Mouse (Mus musculus) midbrain, embryonic 14.5 days (tissue): ENCODE measurements around the gene Tprkb. TPM values are rescaled to one million over a fixed set of nuclear protein-coding genes. Genes with fewer than 3 reads are reported as not detected.
A peak's percentile ranks its signal among the peaks of the same experiment; 100 is the strongest.
"Not testable (repeated sequence)": the region's sequence is repeated elsewhere in the genome, so short reads cannot be mapped to it uniquely, and the experiment has no call there.

Source experiments
- ATAC-seq: fragments of 200-750 bp; cut with Nextera tagmentation; 2 replicates; pipeline ENCODE4 v1.8.0; 2017; ENCODE audit warnings: moderate number of reproducible peaks, moderate library complexity; ENCODE audit not compliant: low FRiP score, low TSS enrichment
- DNase-seq: peaks from one replicate; pipeline ENCODE4 v3.0.0-alpha.2; 2015
- H3K27ac ChIP-seq: fragments of 300-500 bp; sonication (generic); replicated peaks from 2 replicates; pipeline ENCODE4 v1.5.1; 2014; ENCODE audit warnings: mild to moderate bottlenecking, low read depth, low read length, moderate library complexity
- H3K27me3 ChIP-seq: fragments of 300-500 bp; sonication (generic); 2 replicates; pipeline ENCODE4 v1.6.1; 2014; ENCODE audit warnings: low read length, control low read depth, mixed read lengths; ENCODE audit not compliant: control insufficient read depth, insufficient read depth
- H3K36me3 ChIP-seq: fragments of 300-500 bp; sonication (generic); 2 replicates; pipeline ENCODE4 v1.6.1; 2014; ENCODE audit warnings: low read length, control low read depth; ENCODE audit not compliant: control insufficient read depth, insufficient read depth
- H3K4me1 ChIP-seq: fragments of 300-500 bp; sonication (generic); 2 replicates; pipeline ENCODE4 v1.6.1; 2014; ENCODE audit warnings: mild to moderate bottlenecking, antibody characterized with exemption, low read length, control low read depth; ENCODE audit not compliant: control insufficient read depth, insufficient read depth
- H3K4me2 ChIP-seq: fragments of 300-500 bp; sonication (generic); 2 replicates; pipeline ENCODE4 v1.6.1; 2014; ENCODE audit warnings: mild to moderate bottlenecking, low read length, moderate library complexity
- H3K4me3 ChIP-seq: fragments of 300-500 bp; sonication (generic); replicated peaks from 2 replicates; pipeline ENCODE4 v1.5.1; 2014; ENCODE audit warnings: low read depth, low read length
- H3K9ac ChIP-seq: fragments of 300-500 bp; sonication (generic); replicated peaks from 2 replicates; pipeline ENCODE4 v1.6.1; 2014; ENCODE audit warnings: mild to moderate bottlenecking, low read length, moderate library complexity
- H3K9me3 ChIP-seq: fragments of 300-500 bp; sonication (generic); 2 replicates; pipeline ENCODE4 v1.6.1; 2016; ENCODE audit warnings: low read length, control low read depth, mixed read lengths; ENCODE audit not compliant: control insufficient read depth
- WGBS: fragments of 180-500 bp; shearing (Covaris S2); extraction: QIAGEN DNeasy Blood & Tissue Kit; methylation state at CpG from one replicate; pipeline ENCODE4 v1.1.7; 2014; 5-methylcytosine and 5-hydroxymethylcytosine counted together
- polyA plus RNA-seq: library from polyadenylated mRNA; unstranded; fragments of >200 nt; fragmentation: Nextera tagmentation; extraction: Ambion mirVana; gene quantifications from 2 replicates; pipeline ENCODE4 v1.2.1, GENCODE M21; 2014

The Tprkb gene
- polyA plus RNA-seq, 1 experiment from 2014 or later: 50.7 TPM

GRCm38 (mm10) chr6:85906911-85907351 is 4.7 kb upstream of the Tprkb start:
- H3K9ac ChIP-seq, H3K27me3 ChIP-seq, H3K27ac ChIP-seq, H3K36me3 ChIP-seq, H3K4me2 ChIP-seq, ATAC-seq, H3K9me3 ChIP-seq, H3K4me3 ChIP-seq, H3K4me1 ChIP-seq: not testable (repeated sequence)
- 66% methylated on average over 2 of the region's 2 CpGs for WGBS
- peak; percentile 1 for DNase-seq

- H3K4me1 ChIP-seq: no peaks in the 10 kb centered on the region
- no peak overlapping the region for H3K9ac ChIP-seq
- 72% methylated on average over 3 of the region's 3 CpGs for WGBS
- no peaks in the 10 kb centered on the region for H3K27me3 ChIP-seq
- no peak overlapping the region for H3K4me3 ChIP-seq
- H3K4me2 ChIP-seq: no peak overlapping the region
- H3K9me3 ChIP-seq: no peaks in the 10 kb centered on the region
- DNase-seq (no peak), ATAC-seq (no peak)
- H3K27ac ChIP-seq: no peak overlapping the region
- H3K36me3 ChIP-seq: no peaks in the 10 kb centered on the region
Observed at GRCm38 (mm10) chr6:85908341-85908740, 3.3 kb upstream of the Tprkb start.

GRCm38 (mm10) chr6:85909704-85910103 is 2.0 kb upstream of the Tprkb start:
- WGBS: 98% methylated on average over 1 of the region's 1 CpGs
- no peaks in the 10 kb centered on the region for H3K36me3 ChIP-seq
- DNase-seq (no peak), ATAC-seq (no peak)
- H3K27me3 ChIP-seq: no peaks in the 10 kb centered on the region
- H3K27ac ChIP-seq: no peak overlapping the region
- H3K4me2 ChIP-seq: no peak overlapping the region
- H3K4me3 ChIP-seq: no peak overlapping the region
- H3K9ac ChIP-seq: no peak overlapping the region
- peaks cover 4% of the 10 kb centered on the region; the same call in 1 of the 2 replicates for H3K4me1 ChIP-seq
- no peaks in the 10 kb centered on the region for H3K9me3 ChIP-seq

GRCm38 (mm10) chr6:85915141-85915538 is 3.5 kb downstream of the Tprkb start:
- Histone ChIP-seq H3K36me3 (no peaks in the 10 kb centered on the region), H3K27ac (peak overlapping the region; percentile 79), H3K27me3 (no peaks in the 10 kb centered on the region), H3K9me3 (no peaks in the 10 kb centered on the region), H3K4me2 (peak overlapping the region; percentile 86), H3K4me1 (peaks cover 12% of the 10 kb centered on the region), H3K9ac (peak overlapping the region; percentile 68), H3K4me3 (peak overlapping the region; percentile 61)
- ATAC-seq (0 out of 2 replicates have a peak, but pooled peaks have one; percentile 8), DNase-seq (peak; percentile 37)
- 5% methylated on average over 11 of the region's 11 CpGs for WGBS

GRCm38 (mm10) chr6:85915539-85916513 is 4.2 kb downstream of the Tprkb start, which contains the start of gene Nat8f1:
Nat8f1 (minus strand) TSS chr6:85915687.
- Histone ChIP-seq H3K4me1 (peaks cover 12% of the 10 kb centered on the region), H3K27ac (peak within 1 kb of the TSS; percentile 79), H3K4me3 (peak within 1 kb of the TSS; percentile 61), H3K4me2 (peak within 1 kb of the TSS; percentile 86), H3K9ac (peak within 1 kb of the TSS; percentile 68)
- DNase-seq (peak; percentile 94), ATAC-seq (peak; percentile 94)
- not testable (repeated sequence) for H3K9me3 ChIP-seq, H3K27me3 ChIP-seq, H3K36me3 ChIP-seq
- WGBS: under 1% methylated on average over 60 of the region's 61 CpGs

GRCm38 (mm10) chr6:85916596-85916995 is 4.9 kb downstream of the Tprkb start:
- Histone ChIP-seq H3K27me3 (no peaks in the 10 kb centered on the region), H3K36me3 (peaks cover 2% of the 10 kb centered on the region; the same call in 1 of the 2 replicates), H3K4me3 (peak overlapping the region; percentile 61), H3K9me3 (no peaks in the 10 kb centered on the region), H3K4me1 (peaks cover 12% of the 10 kb centered on the region), H3K27ac (peak overlapping the region; percentile 79), H3K9ac (peak overlapping the region; percentile 68), H3K4me2 (peak overlapping the region; percentile 86)
- no peak for ATAC-seq
- WGBS: 83% methylated on average over 6 of the region's 6 CpGs
- no peak for DNase-seq

GRCm38 (mm10) chr6:85918341-85918740 is 6.7 kb downstream of the Tprkb start:
- WGBS: 92% methylated on average over 3 of the region's 3 CpGs
- DNase-seq, ATAC-seq, H3K27me3 ChIP-seq, H3K9ac ChIP-seq, H3K27ac ChIP-seq, H3K4me2 ChIP-seq, H3K9me3 ChIP-seq, H3K4me3 ChIP-seq: not testable (repeated sequence)
- peaks cover 15% of the 10 kb centered on the region for H3K36me3 ChIP-seq
- peaks cover 12% of the 10 kb centered on the region for H3K4me1 ChIP-seq

GRCm38 (mm10) chr6:85919401-85919800 is 7.7 kb downstream of the Tprkb start:
- Histone ChIP-seq H3K4me1 (peaks cover 11% of the 10 kb centered on the region), H3K9ac (no peak overlapping the region), H3K4me3 (no peak overlapping the region), H3K4me2 (no peak overlapping the region), H3K9me3 (no peaks in the 10 kb centered on the region), H3K27me3 (no peaks in the 10 kb centered on the region), H3K27ac (no peak overlapping the region), H3K36me3 (peaks cover 21% of the 10 kb centered on the region)
- ATAC-seq (no peak), DNase-seq (no peak)
- WGBS: 95% methylated on average over 4 of the region's 4 CpGs
